Mouse (Mus musculus) MEL (cell line): ENCODE measurements around the gene Runx3.

ENCODE experiments used
- POLR2A ChIP-seq, 2 experiments: IDR thresholded peaks; 2 replicates each; pipeline ENCODE4 v1.6.1; 2011 to 2012; ENCODE audit warnings: low read length in 2 of 2, mild to moderate bottlenecking in 2 of 2, control low read depth in 1 of 2, improper control_type of control experiment in 1 of 2, low read depth in 1 of 2, moderate library complexity in 1 of 2; ENCODE audit not compliant: control insufficient read depth in 1 of 2, insufficient read depth in 1 of 2, poor library complexity in 1 of 2
- TAL1 ChIP-seq: IDR thresholded peaks from 2 replicates; pipeline ENCODE4 v1.6.1; 2012; ENCODE audit warnings: mild to moderate bottlenecking, inconsistent platforms, low read length, moderate library complexity, mixed read lengths

- no peak for TF ChIP-seq POLR2A (IDR thresholded peaks at IDR 0.05; ENCODE audit: control insufficient read depth in 1 of 2, insufficient read depth in 1 of 2, low read depth in 1 of 2, low read length in 2 of 2, poor library complexity in 1 of 2)
- TF ChIP-seq TAL1: no peak
These were observed 4.9 kb upstream of the Runx3 start for GRCm38 (mm10) chr4:135115426-135116170.
